Mouse (Mus musculus) heart, postnatal 0 days (tissue): ENCODE results near the gene Nup214. TPM values are rescaled to one million over a fixed set of nuclear protein-coding genes. Genes with fewer than 3 reads are reported as not detected.

Experiments
- ATAC-seq: fragments of 200-750 bp; cut with Nextera tagmentation; 2 replicates; pipeline ENCODE4 v1.8.0; 2017; ENCODE audit warnings: low read depth, moderate number of reproducible peaks, moderate library complexity; ENCODE audit not compliant: insufficient read depth
- DNase-seq: peaks from one replicate; pipeline ENCODE4 v3.0.0-alpha.2; 2016; ENCODE audit warnings: low spot score
- H3K27ac ChIP-seq: fragments of 300-500 bp; sonication (generic); 2 replicates; pipeline ENCODE4 v1.5.1; 2014; ENCODE audit warnings: low read depth, mild to moderate bottlenecking
- H3K27me3 ChIP-seq: fragments of 300-500 bp; sonication (generic); 2 replicates; pipeline ENCODE4 v1.6.1; 2014; ENCODE audit warnings: low read length, mixed read lengths; ENCODE audit not compliant: control insufficient read depth, insufficient read depth
- H3K36me3 ChIP-seq: fragments of 300-500 bp; sonication (generic); replicated peaks from 2 replicates; pipeline ENCODE4 v1.6.1; 2014; ENCODE audit warnings: low read length, mixed read lengths; ENCODE audit not compliant: control insufficient read depth, insufficient read depth
- H3K4me1 ChIP-seq: fragments of 300-500 bp; sonication (generic); 2 replicates; pipeline ENCODE4 v1.6.1; 2014; ENCODE audit warnings: antibody characterized with exemption; ENCODE audit not compliant: control insufficient read depth, insufficient read depth
- H3K4me2 ChIP-seq: fragments of 300-500 bp; sonication (generic); 2 replicates; pipeline ENCODE4 v1.6.1; 2014; ENCODE audit warnings: low read depth, mild to moderate bottlenecking, low read length, moderate library complexity
- H3K4me3 ChIP-seq: fragments of 300-500 bp; sonication (generic); 2 replicates; pipeline ENCODE4 v1.5.1; 2014; ENCODE audit warnings: low read depth, low read length
- H3K9ac ChIP-seq: fragments of 300-500 bp; sonication (generic); replicated peaks from 2 replicates; pipeline ENCODE4 v1.6.1; 2014; ENCODE audit warnings: low read depth, low read length, mixed read lengths
- H3K9me3 ChIP-seq: fragments of 300-500 bp; sonication (generic); replicated peaks from 2 replicates; pipeline ENCODE4 v1.6.1; 2016; ENCODE audit warnings: low read length; ENCODE audit not compliant: control insufficient read depth
- CTCF ChIP-seq: IDR thresholded peaks from 2 replicates; pipeline ENCODE4 v1.5.1; 2016; ENCODE audit warnings: antibody characterized with exemption, control low read depth, low read depth
- EP300 ChIP-seq: IDR thresholded peaks from 2 replicates; pipeline ENCODE4 v1.6.1; 2016; ENCODE audit warnings: antibody characterized with exemption, low read depth
- WGBS: fragments of 180-500 bp; shearing (Covaris S2); extraction: QIAGEN DNeasy Blood & Tissue Kit; methylation state at CpG from one replicate; pipeline ENCODE4 v1.1.7; 2014; 5-methylcytosine and 5-hydroxymethylcytosine counted together
- polyA plus RNA-seq: library from polyadenylated mRNA; unstranded; fragments of >200 nt; fragmentation: Nextera tagmentation; extraction: Ambion mirVana; gene quantifications from 2 replicates; pipeline ENCODE4 v1.2.1, GENCODE M21; 2015
- total RNA-seq: library from RNA; depleted of rRNA; stranded (reverse); fragments of >200 nt; gene quantifications from 2 replicates; pipeline ENCODE4 v1.2.3, GENCODE M21; 2014; ENCODE audit warnings: low replicate concordance

Nup214 gene
- total and polyA plus RNA-seq, 2 experiments from 2014 or later, result 17.3 to 35.7 TPM

DNA sequence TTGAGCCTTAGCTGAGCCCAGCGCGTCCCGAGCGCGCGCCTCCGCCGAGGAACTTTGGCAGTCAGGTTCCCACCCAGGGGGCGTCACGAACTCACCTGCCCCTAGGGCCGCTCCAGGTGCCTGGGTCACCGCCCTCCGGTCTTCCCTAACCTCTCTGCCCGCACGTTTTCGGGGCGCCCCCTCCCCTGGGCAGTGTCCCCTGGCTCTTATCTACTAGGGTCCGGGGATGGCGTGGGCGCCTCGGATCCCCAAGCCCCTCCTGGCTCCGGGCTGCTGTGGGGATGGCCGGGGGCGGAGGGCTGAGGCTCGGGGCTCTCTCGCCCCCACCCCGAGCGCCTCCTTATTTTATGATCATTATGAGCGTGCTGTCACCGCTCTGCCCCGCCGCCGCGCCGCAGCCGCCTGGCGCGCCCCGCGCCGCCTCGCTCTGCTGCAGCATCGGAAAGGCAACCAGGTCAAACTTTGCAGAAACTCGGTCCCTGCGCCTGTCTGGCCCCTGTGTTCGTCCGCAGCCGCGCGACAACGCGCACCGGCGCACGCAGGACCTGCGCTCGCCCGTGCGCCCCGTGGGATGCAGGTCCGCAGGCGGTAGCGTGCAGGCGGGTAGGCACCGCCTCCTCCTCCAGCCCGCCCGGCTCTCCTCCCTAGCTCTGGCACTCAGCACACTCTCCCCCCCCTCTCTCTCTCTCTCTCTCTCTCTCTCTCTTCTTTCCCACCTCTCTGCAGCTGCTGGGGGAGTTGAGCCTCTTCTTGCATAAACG lies 110.1 kb downstream of the Nup214 start, which contains the start of gene Fam78a:
Fam78a (minus strand) TSS at position 747 of the 761 bp plus-strand sequence.
- peak; percentile 82 for DNase-seq
- Histone ChIP-seq H3K36me3 (no peaks in the 10 kb centered on the region), H3K9me3 (no peaks in the 10 kb centered on the region), H3K4me2 (peak within 1 kb of the TSS; percentile 97), H3K27me3 (no peaks in the 10 kb centered on the region), H3K4me1 (peaks cover 28% of the 10 kb centered on the region), H3K9ac (peak within 1 kb of the TSS; percentile 73), H3K27ac (peak within 1 kb of the TSS; percentile 90), H3K4me3 (peak within 1 kb of the TSS; percentile 67)
- ATAC-seq, result peak; percentile 28
- under 1% methylated on average over 65 of the region's 68 CpGs for WGBS
- no peak for TF ChIP-seq EP300
- TF ChIP-seq CTCF, result no peak

DNA sequence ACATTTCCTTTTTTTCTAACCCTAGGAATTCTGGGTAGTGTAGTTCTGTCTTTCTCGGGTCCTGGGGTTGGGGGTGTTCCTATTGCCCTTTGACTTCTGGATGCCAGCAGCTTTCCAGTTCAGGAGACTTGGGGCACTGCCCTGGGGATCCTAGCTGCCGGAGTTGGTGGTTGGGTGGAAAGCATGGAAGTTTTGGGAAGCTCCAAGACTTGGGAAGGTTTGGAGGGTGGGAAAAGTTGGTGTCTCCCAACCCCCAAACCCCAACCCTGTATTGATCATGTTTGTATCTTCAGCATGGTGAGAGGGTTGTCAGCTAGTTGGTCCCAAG lies 110.6 kb downstream of the Nup214 start:
- DNase-seq (no peak), ATAC-seq (no peak)
- Histone ChIP-seq H3K4me3 (peak overlapping the region; percentile 67), H3K9me3 (no peaks in the 10 kb centered on the region), H3K27me3 (no peaks in the 10 kb centered on the region), H3K9ac (peak overlapping the region; percentile 73; the same call in 1 of the 2 replicates), H3K4me1 (peaks cover 24% of the 10 kb centered on the region), H3K27ac (no peak overlapping the region), H3K36me3 (no peaks in the 10 kb centered on the region), H3K4me2 (peak overlapping the region; percentile 97)
- TF ChIP-seq EP300, result no peak
- TF ChIP-seq CTCF, result no peak
- 26% methylated on average over 2 of the region's 2 CpGs for WGBS

DNA sequence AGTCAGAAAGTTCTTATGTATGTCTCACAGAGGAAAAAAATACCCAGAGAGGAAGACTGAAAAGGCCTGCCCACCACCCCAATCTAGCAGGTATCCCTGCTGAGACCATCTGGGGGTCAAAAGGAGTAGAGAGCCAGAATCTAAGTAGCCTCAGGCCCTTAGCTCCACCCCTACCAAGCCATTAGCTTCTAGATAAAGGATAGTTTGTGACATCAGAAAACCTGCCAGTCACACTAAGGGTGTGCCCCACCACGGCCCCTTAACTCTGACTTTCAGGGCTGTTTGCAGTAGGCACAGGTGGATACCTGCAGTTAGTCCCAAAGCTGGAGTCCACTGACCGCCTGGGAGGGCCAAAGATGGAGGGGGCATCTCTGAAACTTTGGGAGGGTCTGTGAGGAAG lies 111.0 kb downstream of the Nup214 start:
- DNase-seq (no peak), ATAC-seq (no peak)
- Histone ChIP-seq H3K4me2 (no peak overlapping the region), H3K4me1 (peaks cover 20% of the 10 kb centered on the region), H3K27ac (no peak overlapping the region), H3K9ac (no peak overlapping the region), H3K9me3 (no peaks in the 10 kb centered on the region), H3K27me3 (no peaks in the 10 kb centered on the region), H3K4me3 (no peak overlapping the region), H3K36me3 (no peaks in the 10 kb centered on the region)
- WGBS, result 71% methylated on average over 2 of the region's 2 CpGs
- TF ChIP-seq EP300 (no peak), CTCF (no peak)

DNA sequence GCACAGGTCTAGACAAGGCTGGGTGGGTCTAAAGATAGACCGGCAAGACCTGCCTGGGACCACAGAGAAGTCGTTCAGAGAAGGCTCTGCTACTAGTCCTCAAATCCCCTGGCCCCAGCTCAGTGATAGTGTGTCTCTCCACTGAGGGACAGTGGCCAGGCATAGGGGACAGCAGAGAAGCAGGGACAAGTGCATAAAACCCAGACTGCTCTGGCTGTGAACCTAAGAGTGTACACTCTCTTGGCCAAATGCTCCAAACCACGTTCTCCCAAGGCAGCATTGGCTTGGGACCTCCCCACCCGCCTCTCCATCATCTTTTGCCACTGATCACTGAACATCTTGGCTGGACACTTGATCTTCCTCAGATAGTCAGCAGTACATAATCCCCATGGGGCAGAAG lies 113.4 kb downstream of the Nup214 start:
- ATAC-seq (no peak), DNase-seq (no peak)
- Histone ChIP-seq H3K27me3 (no peaks in the 10 kb centered on the region), H3K9ac (no peak overlapping the region), H3K27ac (no peak overlapping the region; the same call in 1 of the 2 replicates), H3K36me3 (no peaks in the 10 kb centered on the region), H3K9me3 (no peaks in the 10 kb centered on the region), H3K4me2 (no peak overlapping the region), H3K4me1 (peaks cover 12% of the 10 kb centered on the region), H3K4me3 (no peak overlapping the region)
- TF ChIP-seq CTCF (no peak), EP300 (no peak)
- 62% methylated on average over 4 of the region's 4 CpGs for WGBS

DNA sequence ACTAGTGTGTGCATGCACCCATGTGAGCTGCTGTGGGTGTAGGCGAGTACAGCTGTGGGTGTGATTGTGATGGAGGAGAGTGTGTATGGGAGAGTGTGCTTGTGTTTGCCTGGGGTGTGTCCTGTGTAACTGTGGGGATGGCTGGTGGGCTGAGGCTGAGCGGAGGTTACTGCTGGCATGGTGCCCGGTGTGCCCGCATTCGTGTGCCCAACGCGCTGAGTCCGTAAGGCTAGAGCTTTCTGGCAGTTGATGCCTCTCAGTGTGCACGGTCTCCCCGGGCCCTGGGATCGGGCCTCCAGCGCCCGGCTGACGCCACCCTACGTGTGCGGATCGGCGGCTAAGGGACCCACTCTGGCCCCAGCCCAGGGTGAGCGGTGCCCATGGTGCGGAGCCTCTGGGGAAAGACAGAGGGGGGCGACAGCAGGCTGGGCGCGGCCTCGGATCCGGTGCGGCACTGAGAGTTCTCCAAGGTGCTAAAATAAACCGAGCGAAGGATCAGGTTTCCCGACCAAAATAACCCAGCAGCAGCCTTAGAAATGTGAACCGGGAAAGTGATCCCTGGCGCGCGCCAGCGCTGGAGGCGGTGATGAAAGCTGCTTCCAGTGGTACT lies 114.2 kb downstream of the Nup214 start:
- peak; percentile 84 for DNase-seq
- 5% methylated on average over 35 of the region's 35 CpGs for WGBS
- peak overlapping the region; percentile 71 for H3K27ac ChIP-seq

More for the DNA sequence above, 114.2 kb downstream of the Nup214 start:
- H3K9me3 ChIP-seq, result no peaks in the 10 kb centered on the region
- H3K27me3 ChIP-seq, result no peaks in the 10 kb centered on the region
- peak overlapping the region; percentile 61 for H3K4me2 ChIP-seq
- peak overlapping the region; percentile 32 for H3K4me3 ChIP-seq
- H3K36me3 ChIP-seq, result no peaks in the 10 kb centered on the region
- 0 out of 2 replicates have a peak overlapping the region, but pooled peaks have one; percentile 5 for H3K9ac ChIP-seq
- ATAC-seq, result peak; percentile 35
- TF ChIP-seq EP300, result no peak
- TF ChIP-seq CTCF, result 0 out of 2 replicates have a peak, but pooled peaks have one; percentile 7
- H3K4me1 ChIP-seq, result peaks cover 12% of the 10 kb centered on the region
